Mouse (Mus musculus): Measurements from ENCODE around the gene Zbtb20. TPM values are rescaled to one million over a fixed set of nuclear protein-coding genes. Genes with fewer than 3 reads are reported as not detected.

Zbtb20 gene
- polyA plus RNA-seq, 1 experiment: 0.13 TPM

DNA sequence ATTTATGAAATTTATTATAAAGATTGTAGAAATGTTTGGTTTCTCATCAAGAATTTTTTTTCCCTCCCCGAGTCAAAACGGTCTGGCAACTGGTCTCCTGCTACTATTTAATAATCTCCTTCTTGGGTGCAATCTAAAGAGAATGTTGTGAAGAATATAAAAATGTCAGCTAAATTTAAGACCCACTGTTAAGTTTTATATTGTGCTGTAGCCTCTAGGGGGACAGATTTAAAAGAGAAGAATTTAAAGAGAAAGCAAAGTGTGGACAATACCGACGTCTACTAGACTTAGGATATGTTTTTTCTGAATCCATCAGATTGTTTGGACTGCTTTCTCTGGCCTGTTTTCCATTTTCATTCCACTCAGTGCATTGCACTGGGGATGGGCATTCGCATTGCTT, 160.8 kb downstream of the Zbtb20 start:
- TF ChIP-seq GATA1 (IDR thresholded peaks at IDR 0.05; ENCODE audit: low read length) (no peak), TAL1 (IDR thresholded peaks at IDR 0.05; ENCODE audit: low read length) (no peak)
- Histone ChIP-seq H3K4me1 (ENCODE audit: control insufficient read depth) (no peaks in the 10 kb centered on the region), H3K4me3 (replicated peaks) (no peak overlapping the region), H3K27me3 (ENCODE audit: control insufficient read depth) (no peaks in the 10 kb centered on the region), H3K9me3 (ENCODE audit: control insufficient read depth, low read length) (no peaks in the 10 kb centered on the region), H3K36me3 (ENCODE audit: control insufficient read depth) (no peaks in the 10 kb centered on the region)

DNA sequence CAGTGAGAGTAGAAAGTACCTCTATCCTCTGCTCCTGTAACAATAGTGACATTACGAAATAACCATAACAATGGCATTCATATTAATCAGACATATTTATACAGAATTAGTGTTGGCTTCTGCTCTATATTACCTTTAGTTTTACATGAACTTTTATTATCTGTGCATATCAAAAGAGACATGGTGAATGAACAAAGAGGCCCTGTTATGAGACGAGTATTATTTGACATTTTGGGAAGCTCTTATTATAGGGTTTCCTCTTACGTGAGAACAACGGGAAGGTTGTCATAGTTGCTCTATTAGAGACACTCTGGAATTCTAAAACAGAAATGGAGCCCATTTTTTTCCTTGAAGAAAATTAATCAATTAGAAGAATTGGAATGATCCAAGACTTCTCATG, 161.6 kb downstream of the Zbtb20 start:
- no peak for TF ChIP-seq GATA1 (IDR thresholded peaks at IDR 0.05; ENCODE audit: low read length)
- no peak for TF ChIP-seq TAL1 (IDR thresholded peaks at IDR 0.05; ENCODE audit: low read length)

GRCm38 (mm10) chr16:43045611-43046010, 169.9 kb downstream of the Zbtb20 start:
- no peaks in the 10 kb centered on the region for H3K36me3 ChIP-seq (ENCODE audit: control insufficient read depth)
- no peaks in the 10 kb centered on the region for H3K4me1 ChIP-seq (ENCODE audit: control insufficient read depth)
- no peaks in the 10 kb centered on the region for H3K27me3 ChIP-seq (ENCODE audit: control insufficient read depth)
- TF ChIP-seq TAL1 (IDR thresholded peaks at IDR 0.05; ENCODE audit: low read length) (no peak), GATA1 (IDR thresholded peaks at IDR 0.05; ENCODE audit: low read length) (no peak)
- no peak overlapping the region for H3K4me3 ChIP-seq (replicated peaks)
- H3K9me3 ChIP-seq (ENCODE audit: control insufficient read depth, low read length): no peaks in the 10 kb centered on the region

More for the DNA sequence above, 161.6 kb downstream of the Zbtb20 start:
- Histone ChIP-seq H3K27me3 (ENCODE audit: control insufficient read depth) (no peaks in the 10 kb centered on the region), H3K9me3 (ENCODE audit: control insufficient read depth, low read length) (no peaks in the 10 kb centered on the region), H3K4me3 (replicated peaks) (no peak overlapping the region), H3K36me3 (ENCODE audit: control insufficient read depth) (no peaks in the 10 kb centered on the region), H3K4me1 (ENCODE audit: control insufficient read depth) (no peaks in the 10 kb centered on the region)

DNA sequence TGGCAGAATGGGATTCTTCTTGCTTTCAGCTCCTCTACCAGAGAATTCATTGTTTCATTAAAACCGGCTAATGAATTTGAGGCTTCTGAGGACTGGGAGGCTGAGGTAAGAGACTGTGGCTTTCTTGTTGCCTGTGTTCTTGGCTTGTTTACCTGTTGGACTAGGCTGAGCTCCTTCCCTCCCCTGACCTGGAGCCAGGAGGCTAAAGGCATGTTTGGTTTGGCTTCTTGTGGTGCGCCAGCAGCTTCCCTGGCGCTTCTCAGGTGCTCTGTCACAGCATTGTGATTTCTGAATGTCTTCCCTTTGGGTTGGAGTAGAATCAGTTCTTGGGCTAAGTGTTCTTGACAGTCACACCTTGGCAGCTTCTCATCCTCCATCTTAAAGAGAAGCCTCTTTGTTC, 171.0 kb downstream of the Zbtb20 start:
- Histone ChIP-seq H3K27me3 (ENCODE audit: control insufficient read depth) (no peaks in the 10 kb centered on the region), H3K4me3 (replicated peaks) (no peak overlapping the region), H3K4me1 (ENCODE audit: control insufficient read depth) (no peaks in the 10 kb centered on the region), H3K36me3 (ENCODE audit: control insufficient read depth) (no peaks in the 10 kb centered on the region), H3K9me3 (ENCODE audit: control insufficient read depth, low read length) (no peaks in the 10 kb centered on the region)
- TF ChIP-seq TAL1 (IDR thresholded peaks at IDR 0.05; ENCODE audit: low read length) (no peak), GATA1 (IDR thresholded peaks at IDR 0.05; ENCODE audit: low read length) (no peak)

- no peak overlapping the region for H3K4me3 ChIP-seq (replicated peaks)
- no peak for TF ChIP-seq TAL1 (IDR thresholded peaks at IDR 0.05; ENCODE audit: low read length)
- no peak for TF ChIP-seq GATA1 (IDR thresholded peaks at IDR 0.05; ENCODE audit: low read length)
Measured at GRCm38 (mm10) chr16:43069666-43070295, 194.1 kb downstream of the Zbtb20 start.

GRCm38 (mm10) chr16:43071875-43072274, 196.2 kb downstream of the Zbtb20 start:
- Histone ChIP-seq H3K4me1 (ENCODE audit: control insufficient read depth) (no peaks in the 10 kb centered on the region), H3K36me3 (ENCODE audit: control insufficient read depth) (no peaks in the 10 kb centered on the region), H3K27me3 (ENCODE audit: control insufficient read depth) (no peaks in the 10 kb centered on the region), H3K4me3 (replicated peaks) (no peak overlapping the region), H3K9me3 (ENCODE audit: control insufficient read depth, low read length) (no peaks in the 10 kb centered on the region)
- TF ChIP-seq TAL1 (IDR thresholded peaks at IDR 0.05; ENCODE audit: low read length) (no peak), GATA1 (IDR thresholded peaks at IDR 0.05; ENCODE audit: low read length) (no peak)

More at GRCm38 (mm10) chr16:43069666-43070295, 194.1 kb downstream of the Zbtb20 start:
- Histone ChIP-seq H3K27me3 (ENCODE audit: control insufficient read depth) (no peaks in the 10 kb centered on the region), H3K36me3 (ENCODE audit: control insufficient read depth) (no peaks in the 10 kb centered on the region), H3K4me1 (ENCODE audit: control insufficient read depth) (no peaks in the 10 kb centered on the region), H3K9me3 (ENCODE audit: control insufficient read depth, low read length) (no peaks in the 10 kb centered on the region)

GRCm38 (mm10) chr16:43072818-43073594, 197.3 kb downstream of the Zbtb20 start:
- H3K4me1 ChIP-seq (ENCODE audit: control insufficient read depth): no peaks in the 10 kb centered on the region
- no peaks in the 10 kb centered on the region for H3K27me3 ChIP-seq (ENCODE audit: control insufficient read depth)
- no peaks in the 10 kb centered on the region for H3K36me3 ChIP-seq (ENCODE audit: control insufficient read depth)
- H3K4me3 ChIP-seq (replicated peaks): no peak overlapping the region
- H3K9me3 ChIP-seq (ENCODE audit: control insufficient read depth, low read length): no peaks in the 10 kb centered on the region
- no peak for TF ChIP-seq TAL1 (IDR thresholded peaks at IDR 0.05; ENCODE audit: low read length)
- no peak for TF ChIP-seq GATA1 (IDR thresholded peaks at IDR 0.05; ENCODE audit: low read length)

- Histone ChIP-seq H3K4me1 (ENCODE audit: control insufficient read depth) (no peaks in the 10 kb centered on the region), H3K4me3 (replicated peaks) (no peak overlapping the region), H3K27me3 (ENCODE audit: control insufficient read depth) (no peaks in the 10 kb centered on the region), H3K36me3 (ENCODE audit: control insufficient read depth) (no peaks in the 10 kb centered on the region), H3K9me3 (ENCODE audit: control insufficient read depth, low read length) (no peaks in the 10 kb centered on the region)
- TF ChIP-seq GATA1 (IDR thresholded peaks at IDR 0.05; ENCODE audit: low read length) (no peak), TAL1 (IDR thresholded peaks at IDR 0.05; ENCODE audit: low read length) (no peak)
Measured at GRCm38 (mm10) chr16:43080403-43080802, 204.7 kb downstream of the Zbtb20 start.

DNA sequence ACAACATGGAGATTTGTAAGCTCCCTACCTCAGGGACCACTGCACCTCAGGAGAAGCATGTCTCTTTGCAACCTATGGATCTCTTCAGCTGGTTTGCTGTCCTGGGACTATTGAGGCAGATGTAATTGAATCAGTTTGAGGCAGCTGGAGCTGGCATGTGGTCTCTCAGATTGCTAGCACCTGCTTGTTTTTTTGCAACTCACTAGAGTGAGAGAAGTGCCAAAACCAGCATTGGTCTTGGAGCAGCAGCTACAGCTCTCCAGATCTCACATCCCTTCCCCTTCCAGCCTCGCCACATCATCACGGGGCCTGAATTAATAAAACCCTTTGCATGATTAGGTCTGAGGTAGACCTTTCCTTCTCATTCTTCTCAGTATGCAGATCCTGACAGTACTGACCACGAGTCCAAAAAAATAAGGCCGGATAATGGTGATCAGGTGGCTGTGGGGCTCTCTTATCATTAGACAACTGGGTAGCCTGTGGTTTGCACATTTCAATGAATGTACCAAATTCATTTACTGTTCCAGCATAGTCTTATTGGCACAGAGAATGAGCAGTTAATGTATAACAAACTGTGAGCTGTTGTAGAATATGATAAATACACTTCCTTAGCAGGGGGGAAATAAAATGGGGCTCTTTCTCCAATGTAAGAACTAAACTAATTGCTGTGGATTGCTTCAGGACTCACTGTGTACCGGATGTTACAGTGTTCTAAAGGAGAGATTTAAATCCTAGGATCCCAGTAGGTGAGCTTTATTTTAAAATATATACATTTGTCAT, 205.4 kb downstream of the Zbtb20 start:
- Histone ChIP-seq H3K36me3 (ENCODE audit: control insufficient read depth) (no peaks in the 10 kb centered on the region), H3K9me3 (ENCODE audit: control insufficient read depth, low read length) (no peaks in the 10 kb centered on the region), H3K27me3 (ENCODE audit: control insufficient read depth) (no peaks in the 10 kb centered on the region), H3K4me1 (ENCODE audit: control insufficient read depth) (no peaks in the 10 kb centered on the region), H3K4me3 (replicated peaks) (no peak overlapping the region)
- TF ChIP-seq GATA1 (IDR thresholded peaks at IDR 0.05; ENCODE audit: low read length) (no peak), TAL1 (IDR thresholded peaks at IDR 0.05; ENCODE audit: low read length) (no peak)

Measured in erythroblast, embryonic 14.5 days (primary cell).